Mouse (Mus musculus) hindbrain, embryonic 11.5 days (tissue): ENCODE measurements at regions not wholly inside any gene's neighbourhood (a gene's known extent, or its start where the extent isn't known, plus 50 kb on each side); places are given as distances from the start of the nearest gene placed in this dataset.

ENCODE experiments used
- ATAC-seq: fragments of 200-750 bp; cut with Nextera tagmentation; 2 replicates; pipeline ENCODE4 v1.8.0; 2017; ENCODE audit warnings: mild to moderate bottlenecking, moderate TSS enrichment, moderate library complexity; ENCODE audit not compliant: low FRiP score
- DNase-seq: peaks from one replicate; pipeline ENCODE4 v3.0.0-alpha.2; 2015; ENCODE audit warnings: low spot score
- H3K27ac ChIP-seq: fragments of 300-500 bp; sonication (generic); 2 replicates; pipeline ENCODE4 v1.5.1; 2014; ENCODE audit warnings: mild to moderate bottlenecking, low read depth, low read length
- H3K27me3 ChIP-seq: fragments of 300-500 bp; sonication (generic); 2 replicates; pipeline ENCODE4 v1.6.1; 2014; ENCODE audit warnings: mild to moderate bottlenecking, low read length, moderate library complexity, mixed read lengths; ENCODE audit not compliant: control insufficient read depth, insufficient read depth
- H3K36me3 ChIP-seq: fragments of 300-500 bp; sonication (generic); 2 replicates; pipeline ENCODE4 v1.6.1; 2014; ENCODE audit warnings: mild to moderate bottlenecking, low read length, moderate library complexity, mixed read lengths; ENCODE audit not compliant: control insufficient read depth, insufficient read depth
- H3K4me1 ChIP-seq: fragments of 300-500 bp; sonication (generic); replicated peaks from 2 replicates; pipeline ENCODE4 v1.6.1; 2014; ENCODE audit warnings: low read length, mixed read lengths; ENCODE audit not compliant: control insufficient read depth, insufficient read depth
- H3K4me2 ChIP-seq: fragments of 300-500 bp; sonication (generic); replicated peaks from 2 replicates; pipeline ENCODE4 v1.6.1; 2014; ENCODE audit warnings: mild to moderate bottlenecking, low read depth, low read length
- H3K4me3 ChIP-seq: fragments of 300-500 bp; sonication (generic); 2 replicates; pipeline ENCODE4 v1.5.1; 2014; ENCODE audit warnings: low read depth, low read length
- H3K9ac ChIP-seq: fragments of 300-500 bp; sonication (generic); 2 replicates; pipeline ENCODE4 v1.6.1; 2014; ENCODE audit warnings: low read depth, low read length
- H3K9me3 ChIP-seq: fragments of 300-500 bp; sonication (generic); 2 replicates; pipeline ENCODE4 v1.6.1; 2016; ENCODE audit warnings: low read length; ENCODE audit not compliant: control insufficient read depth
- WGBS: fragments of 180-500 bp; shearing (Covaris S2); extraction: QIAGEN DNeasy Blood & Tissue Kit; methylation state at CpG from one replicate; pipeline ENCODE4 v1.1.7; 2014; 5-methylcytosine and 5-hydroxymethylcytosine counted together

GRCm38 (mm10) chr17:47127571-47127970, 117.2 kb upstream of the Ubr2 start:
- no peak for ATAC-seq
- Histone ChIP-seq H3K4me3 (no peak overlapping the region), H3K9me3 (no peaks in the 10 kb centered on the region), H3K4me2 (no peak overlapping the region), H3K9ac (no peak overlapping the region), H3K27ac (no peak overlapping the region), H3K27me3 (no peaks in the 10 kb centered on the region), H3K4me1 (no peaks in the 10 kb centered on the region), H3K36me3 (no peaks in the 10 kb centered on the region)
- DNase-seq = no peak
- WGBS = 89% methylated on average over 3 of the region's 3 CpGs

DNA sequence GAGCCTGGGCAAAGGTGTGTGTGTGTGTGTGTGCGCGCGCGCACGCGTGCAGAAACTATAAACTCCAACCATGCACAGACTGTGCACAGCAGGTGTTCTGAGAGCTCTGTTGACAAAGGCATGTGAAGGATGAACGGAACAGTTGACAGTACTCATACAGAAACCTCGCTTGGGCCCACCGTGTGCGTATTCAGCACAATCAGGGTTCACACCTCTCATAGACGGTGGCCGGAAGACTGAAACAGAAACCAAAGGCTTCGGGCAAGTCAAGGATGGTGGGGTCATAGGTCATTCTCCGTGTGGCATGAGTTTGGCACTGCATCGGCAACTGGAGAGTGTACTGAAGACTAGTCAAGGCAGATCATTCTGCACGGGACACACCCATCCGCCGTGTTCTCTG, 113.2 kb upstream of the Ubr2 start:
- no peaks in the 10 kb centered on the region for H3K4me1 ChIP-seq
- no peaks in the 10 kb centered on the region for H3K36me3 ChIP-seq
- H3K27ac ChIP-seq = no peak overlapping the region
- WGBS = 89% methylated on average over 18 of the region's 18 CpGs
- ATAC-seq = no peak
- no peak overlapping the region for H3K4me3 ChIP-seq
- DNase-seq = no peak
- no peak overlapping the region for H3K9ac ChIP-seq
- no peaks in the 10 kb centered on the region for H3K27me3 ChIP-seq
- no peak overlapping the region for H3K4me2 ChIP-seq
- no peaks in the 10 kb centered on the region for H3K9me3 ChIP-seq

DNA sequence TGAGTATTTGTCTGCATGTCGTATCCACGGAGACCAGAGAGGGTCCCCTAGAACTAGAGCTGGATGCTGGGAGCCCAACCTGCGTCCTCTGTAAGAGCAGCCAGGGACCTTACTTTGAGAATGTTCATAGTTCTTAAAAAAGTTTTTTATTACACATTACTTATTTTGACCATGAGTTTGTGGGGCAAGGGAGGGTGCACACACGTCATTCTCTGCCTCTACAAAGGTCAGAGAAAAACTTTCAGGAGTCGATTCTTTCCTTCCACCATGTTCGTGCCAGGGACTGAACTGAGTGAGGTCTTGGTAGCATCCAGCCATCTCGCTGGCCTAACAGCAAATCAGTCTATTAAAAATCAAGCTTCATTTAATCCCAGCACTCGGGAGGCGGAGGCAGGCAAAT, 111.9 kb upstream of the Ubr2 start:
- WGBS = 85% methylated on average over 9 of the region's 9 CpGs

DNA sequence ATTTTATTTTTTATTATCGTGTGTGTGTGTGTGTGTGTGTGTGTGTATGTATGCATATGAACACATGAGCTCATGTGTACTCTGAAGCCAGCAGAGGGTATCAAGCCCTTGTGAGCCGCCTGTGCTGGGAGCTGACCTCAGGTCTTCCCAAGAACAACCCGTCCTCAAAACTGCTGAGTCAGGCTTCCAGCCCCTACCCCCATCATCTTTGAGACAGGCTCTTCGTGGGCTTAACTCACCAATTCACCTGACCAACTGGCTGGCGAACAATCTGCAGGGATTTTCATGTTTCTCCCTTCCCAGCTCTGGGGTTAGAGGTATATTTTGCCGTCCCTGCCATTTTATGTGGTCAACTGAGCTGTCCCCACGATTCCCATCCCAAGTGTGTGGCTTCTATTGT, 107.7 kb upstream of the Ubr2 start:
- no peak overlapping the region for H3K4me3 ChIP-seq
- H3K9ac ChIP-seq = no peak overlapping the region
- no peaks in the 10 kb centered on the region for H3K4me1 ChIP-seq
- H3K9me3 ChIP-seq = no peaks in the 10 kb centered on the region
- H3K36me3 ChIP-seq = no peaks in the 10 kb centered on the region
- no peaks in the 10 kb centered on the region for H3K27me3 ChIP-seq
- DNase-seq (no peak), ATAC-seq (no peak)
- H3K4me2 ChIP-seq = no peak overlapping the region
- 89% methylated on average over 7 of the region's 7 CpGs for WGBS
- H3K27ac ChIP-seq = no peak overlapping the region

More for the DNA sequence above, 111.9 kb upstream of the Ubr2 start:
- Histone ChIP-seq H3K9me3 (no peaks in the 10 kb centered on the region), H3K27ac (no peak overlapping the region), H3K4me3 (no peak overlapping the region), H3K4me1 (no peaks in the 10 kb centered on the region), H3K27me3 (no peaks in the 10 kb centered on the region), H3K36me3 (no peaks in the 10 kb centered on the region), H3K4me2 (no peak overlapping the region), H3K9ac (no peak overlapping the region)
- ATAC-seq = no peak
- no peak for DNase-seq

DNA sequence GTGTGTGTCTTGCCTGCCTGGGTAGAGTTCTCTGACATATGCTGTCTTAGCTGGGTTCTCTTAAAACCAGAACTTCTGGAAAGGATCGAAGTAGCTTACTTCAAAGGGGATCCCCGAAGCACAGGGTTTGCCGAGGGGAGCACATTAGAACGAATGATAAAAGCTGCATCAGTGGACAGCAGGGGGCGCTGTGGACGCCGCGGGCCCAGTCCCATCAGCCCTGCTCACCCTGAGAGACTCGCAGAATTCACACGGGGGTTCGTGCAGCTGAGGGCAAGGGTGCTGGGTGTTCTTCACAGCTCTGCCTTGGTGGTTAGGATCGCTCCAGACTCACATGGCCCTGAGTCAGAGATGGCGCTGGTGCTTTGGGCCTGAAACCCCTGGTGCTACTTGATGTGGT, 105.4 kb upstream of the Ubr2 start:
- no peaks in the 10 kb centered on the region for H3K9me3 ChIP-seq
- H3K36me3 ChIP-seq = no peaks in the 10 kb centered on the region
- WGBS = 46% methylated on average over 13 of the region's 13 CpGs
- no peaks in the 10 kb centered on the region for H3K4me1 ChIP-seq
- DNase-seq = peak; percentile 28
- no peaks in the 10 kb centered on the region for H3K27me3 ChIP-seq
- ATAC-seq = no peak
- no peak overlapping the region for H3K4me2 ChIP-seq
- no peak overlapping the region for H3K27ac ChIP-seq
- no peak overlapping the region for H3K9ac ChIP-seq
- H3K4me3 ChIP-seq = no peak overlapping the region

- Histone ChIP-seq H3K4me2 (no peak overlapping the region), H3K9ac (no peak overlapping the region), H3K27me3 (no peaks in the 10 kb centered on the region), H3K36me3 (no peaks in the 10 kb centered on the region), H3K27ac (no peak overlapping the region), H3K9me3 (no peaks in the 10 kb centered on the region), H3K4me3 (no peak overlapping the region), H3K4me1 (no peaks in the 10 kb centered on the region)
- ATAC-seq (no peak), DNase-seq (no peak)
- WGBS = 80% methylated on average over 5 of the region's 5 CpGs
Measured at GRCm38 (mm10) chr17:47115141-47115540, 104.8 kb upstream of the Ubr2 start.

- no peaks in the 10 kb centered on the region for H3K4me1 ChIP-seq
- 88% methylated on average over 7 of the region's 7 CpGs for WGBS
- no peak overlapping the region for H3K27ac ChIP-seq
- H3K9me3 ChIP-seq = no peaks in the 10 kb centered on the region
- no peak overlapping the region for H3K9ac ChIP-seq
- no peak overlapping the region for H3K4me3 ChIP-seq
- no peaks in the 10 kb centered on the region for H3K27me3 ChIP-seq
- no peak for DNase-seq
- no peaks in the 10 kb centered on the region for H3K36me3 ChIP-seq
- no peak overlapping the region for H3K4me2 ChIP-seq
- no peak for ATAC-seq
Measured at GRCm38 (mm10) chr17:47114736-47115135, 104.4 kb upstream of the Ubr2 start.

DNA sequence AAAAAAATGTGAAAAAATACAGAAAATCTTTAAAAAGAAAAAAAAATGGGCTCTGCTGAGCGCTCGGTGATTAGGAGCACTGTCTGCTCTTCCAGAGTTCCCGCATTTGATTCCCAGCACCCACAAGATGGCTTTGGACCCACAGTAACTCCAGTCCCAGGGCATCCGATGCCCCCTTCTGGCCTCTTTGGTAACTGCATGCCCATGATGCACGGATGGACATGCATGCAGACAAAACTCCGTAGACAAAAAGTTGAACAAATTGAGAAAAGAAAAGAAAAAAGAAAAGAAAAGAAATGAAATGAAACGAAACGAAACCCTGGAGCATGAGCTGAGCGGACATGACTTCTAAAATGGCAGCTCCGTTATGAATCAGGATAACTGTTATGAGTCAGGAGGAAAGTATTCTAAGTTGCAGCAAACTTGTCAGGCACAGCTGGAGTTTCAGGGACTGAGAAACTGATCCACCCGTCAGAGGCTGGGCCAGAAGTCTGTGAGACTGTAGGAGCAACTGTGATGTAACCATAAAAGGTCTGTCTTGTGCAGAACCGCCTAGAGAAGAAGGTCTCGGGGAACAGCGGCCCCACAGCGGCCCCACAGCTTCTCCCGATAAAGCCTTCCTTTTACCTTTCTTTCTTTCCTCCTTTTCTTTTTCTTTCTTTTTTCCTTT, 102.3 kb upstream of the Ubr2 start:
- DNase-seq (no peak), ATAC-seq (no peak)
- Histone ChIP-seq H3K4me1 (no peaks in the 10 kb centered on the region), H3K36me3 (no peaks in the 10 kb centered on the region), H3K9me3 (no peaks in the 10 kb centered on the region), H3K9ac (no peak overlapping the region), H3K27ac (no peak overlapping the region), H3K4me2 (no peak overlapping the region), H3K27me3 (no peaks in the 10 kb centered on the region), H3K4me3 (no peak overlapping the region)
- 88% methylated on average over 16 of the region's 16 CpGs for WGBS

DNA sequence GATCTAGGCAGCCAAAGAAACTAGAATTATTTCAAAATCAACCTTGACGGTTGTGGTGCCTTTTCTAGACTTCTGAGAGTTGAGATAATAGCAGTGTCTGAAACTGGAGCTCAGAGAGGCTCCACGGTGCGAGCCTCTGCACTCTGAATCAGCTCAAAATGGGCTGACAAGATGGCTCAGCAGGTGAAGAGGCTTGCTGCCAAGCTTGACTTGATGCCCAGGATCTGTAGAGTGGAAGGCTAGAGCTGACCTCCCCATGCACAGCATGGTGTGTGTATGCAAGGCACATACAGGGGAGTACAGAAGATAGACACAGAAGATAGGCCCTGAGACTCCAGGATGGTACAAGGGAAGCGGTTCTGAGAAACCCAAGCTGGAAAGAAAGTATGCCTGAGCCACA, 100.5 kb upstream of the Ubr2 start:
- Histone ChIP-seq H3K9ac (no peak overlapping the region), H3K4me2 (no peak overlapping the region), H3K9me3 (no peaks in the 10 kb centered on the region), H3K36me3 (no peaks in the 10 kb centered on the region), H3K4me1 (no peaks in the 10 kb centered on the region), H3K4me3 (no peak overlapping the region), H3K27ac (no peak overlapping the region), H3K27me3 (no peaks in the 10 kb centered on the region)
- DNase-seq = no peak
- WGBS = 88% methylated on average over 4 of the region's 4 CpGs
- no peak for ATAC-seq
